Mouse (Mus musculus) kidney, postnatal 4 days (tissue): ENCODE measurements at regions not wholly inside any gene's neighbourhood (a gene's known extent, or its start where the extent isn't known, plus 50 kb on each side); places are given as distances from the start of the nearest gene placed in this dataset.
A peak's percentile ranks its signal among the peaks of the same experiment; 100 is the strongest.
"Not testable (repeated sequence)": the region's sequence is repeated elsewhere in the genome, so short reads cannot be mapped to it uniquely, and the experiment has no call there.

Experiments used
- DNase-seq, 2 experiments: peaks; one replicate each; pipeline ENCODE4 v3.0.0; 2021; ENCODE audit warnings: mixed read lengths in 2 of 2

DNA sequence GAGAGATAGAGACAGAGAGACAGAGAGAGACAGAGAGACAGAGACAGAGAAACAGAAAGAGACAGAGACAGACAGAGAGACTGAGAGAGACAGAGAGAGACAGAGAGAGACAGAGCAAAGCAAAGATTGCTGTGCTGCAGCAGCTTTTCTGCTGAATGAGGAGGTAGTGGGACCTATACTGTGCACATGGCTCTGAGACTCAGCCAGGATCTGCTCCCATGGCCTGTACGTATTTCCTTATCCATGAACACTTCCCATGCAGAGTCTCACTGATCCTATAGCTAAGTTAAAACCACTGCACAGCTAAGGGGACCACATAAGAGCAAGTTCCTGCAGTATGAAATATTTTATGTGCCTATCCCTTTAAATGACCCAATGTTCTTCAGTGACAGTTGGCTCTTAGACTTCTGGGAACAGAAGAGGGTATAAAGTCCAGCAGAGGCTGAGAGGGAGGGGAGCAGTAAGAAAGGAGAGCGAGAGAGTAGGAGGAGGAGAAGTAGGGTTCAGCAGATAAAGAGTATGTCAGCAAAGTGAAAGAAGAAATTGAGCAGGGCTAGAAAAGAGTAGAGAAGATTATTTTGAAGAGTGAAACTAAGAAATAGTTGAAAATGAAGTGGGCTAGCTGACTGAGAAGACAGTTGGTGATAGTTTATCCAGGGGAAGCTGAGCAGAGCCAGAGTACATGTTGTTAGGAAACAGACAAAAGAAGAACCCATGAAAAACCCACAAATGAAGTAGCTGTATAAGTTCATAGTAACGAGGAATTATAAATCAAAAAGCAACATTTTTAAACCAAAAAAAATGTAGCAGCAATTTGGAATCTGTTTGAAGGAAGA, 61.4 kb upstream of the Ptger2 start:
- DNase-seq, result not testable (repeated sequence)

DNA sequence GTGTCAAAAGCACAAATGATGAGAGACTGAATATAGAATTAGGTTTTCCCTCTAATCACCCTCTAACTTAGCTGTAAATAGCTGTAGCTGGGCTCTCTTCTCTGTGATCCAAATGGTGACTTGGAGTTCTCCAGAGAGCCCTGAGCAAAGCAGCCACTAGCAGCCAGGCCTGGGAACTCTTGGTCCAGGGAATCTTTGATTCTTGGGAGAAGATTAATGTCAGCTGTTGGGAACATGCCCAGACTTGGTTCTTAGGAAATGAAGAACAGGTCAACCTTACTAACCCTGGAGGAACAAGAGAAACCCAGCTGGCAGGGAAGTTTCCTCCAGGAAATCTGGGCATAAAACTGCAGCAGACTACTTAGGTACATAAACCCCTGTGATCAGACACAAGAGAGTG, 62.6 kb upstream of the Ptgdr start:
- peak in 1 of 2 experiments; percentile 1 for DNase-seq

DNA sequence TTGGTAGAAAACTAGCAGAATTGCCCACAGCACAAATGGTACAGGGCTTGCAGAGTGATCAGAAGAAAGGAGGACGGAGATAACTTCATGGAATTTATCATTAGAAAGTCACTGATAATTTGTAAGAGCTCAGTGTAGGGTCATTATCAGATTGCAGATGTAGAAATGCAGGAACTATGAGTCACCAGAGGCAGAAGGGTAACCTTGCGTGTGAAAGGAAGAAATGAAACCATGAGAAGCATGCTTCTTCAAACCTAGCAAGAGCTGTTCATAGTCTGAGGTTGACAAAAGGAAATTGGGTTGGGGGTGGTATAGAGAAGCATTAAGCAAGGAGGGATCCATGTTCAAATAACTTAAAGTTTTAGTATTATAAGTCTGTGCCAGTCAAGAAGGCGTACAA, 60.2 kb upstream of the Ptgdr start:
- DNase-seq, result no peak

DNA sequence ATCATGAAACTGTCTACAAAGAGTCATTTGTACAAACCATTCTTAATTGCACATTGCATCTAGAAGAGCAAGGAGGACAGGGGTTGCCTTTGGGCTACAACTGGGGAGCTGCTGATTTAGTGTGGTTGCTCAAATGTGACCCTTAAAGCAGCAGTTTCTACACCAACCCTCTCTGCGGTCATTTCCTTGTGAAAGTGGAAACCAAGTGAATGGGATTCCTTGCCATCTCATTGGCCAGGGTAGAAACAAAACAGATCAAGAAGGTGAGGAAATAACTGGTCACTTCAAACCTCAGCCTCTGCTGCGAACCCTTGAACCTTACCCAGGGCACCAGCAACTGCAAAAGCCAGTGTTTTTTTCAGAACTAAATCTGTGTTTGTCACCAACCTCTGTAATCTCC, 56.5 kb upstream of the Ptgdr start:
- no peak for DNase-seq

DNA sequence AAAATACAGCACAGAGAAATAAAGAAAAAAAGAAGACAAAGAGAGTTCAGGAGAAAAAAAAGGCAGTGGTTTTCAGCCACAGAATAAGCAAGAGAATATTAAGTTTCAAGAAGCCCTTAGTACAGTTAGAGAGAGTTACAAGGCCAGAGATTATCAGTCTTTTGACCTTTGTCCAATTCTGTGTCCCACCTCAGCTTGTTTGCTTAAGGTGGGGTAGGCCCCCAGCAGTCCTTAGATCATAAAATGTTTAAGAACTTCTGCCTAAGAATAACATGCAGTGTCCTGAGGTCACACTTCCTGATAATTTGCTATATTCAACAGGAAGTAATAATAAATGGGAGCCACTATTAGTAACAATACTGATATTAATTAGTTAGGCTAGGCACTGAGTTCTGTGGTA, 53.6 kb upstream of the Ptgdr start:
- DNase-seq, result no peak
